ENCODE assay signal across 8 mouse cellular contexts in the genomic region with DNA sequence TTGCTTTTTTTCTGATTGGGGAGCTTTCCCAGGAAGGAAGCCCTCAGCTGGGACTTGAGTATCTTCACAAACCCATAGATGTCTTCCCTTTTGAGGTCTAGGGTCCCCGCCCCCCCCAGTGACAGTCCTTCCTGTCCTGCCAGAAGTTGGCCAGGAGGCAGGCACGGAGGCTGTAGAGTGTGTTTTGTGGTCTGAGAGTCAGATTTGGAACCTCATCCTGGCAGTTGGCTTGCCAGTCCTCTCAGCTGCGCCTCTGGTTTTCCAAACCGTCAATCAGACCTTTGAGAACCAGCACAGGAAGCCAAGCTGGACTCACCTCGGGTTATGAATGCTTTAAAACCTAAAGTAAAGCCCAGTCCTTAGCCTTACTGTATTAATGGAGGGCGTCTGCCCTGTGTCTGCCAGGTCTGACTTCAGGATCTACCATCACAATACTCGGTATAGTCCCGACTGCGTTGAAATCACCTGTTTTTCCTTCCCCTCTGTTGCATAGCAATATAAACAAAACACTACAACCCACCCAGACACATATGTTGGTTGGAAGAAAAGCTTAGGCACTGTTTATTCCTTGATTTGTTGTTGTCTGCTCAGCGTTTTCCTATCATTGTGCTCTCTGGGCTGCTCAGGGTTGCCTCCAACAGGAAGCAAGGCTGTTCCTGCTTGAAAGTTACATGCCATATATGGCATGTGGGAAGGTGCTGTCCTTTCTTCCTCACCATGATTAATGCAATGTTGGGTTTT. TPM values are rescaled to one million over a fixed set of nuclear protein-coding genes. Genes with fewer than 3 reads are reported as not detected.
A peak's percentile ranks its signal among the peaks of the same experiment; 100 is the strongest.
DNase-seq lines count a peak whose midpoint lies in the region; ATAC-seq and TF ChIP-seq lines count a peak whose summit lies in the region.
"Had no signal": no experiment of that assay in that cellular context is flagged by ENCODE, and none has a peak within 500 bp of the region (broad histone marks: within the 10 kb centered on the region; RNA-seq: fewer than 3 reads in every experiment).

No protein-coding gene starts in this region.

- no peaks in the 10 kb centered on the region for H3K9me3 ChIP-seq in heart, embryonic 16.5 days (replicated peaks; ENCODE audit: control insufficient read depth, low read length)
- no peaks in the 10 kb centered on the region for H3K9me3 ChIP-seq in hindbrain, embryonic 11.5 days (ENCODE audit: control insufficient read depth, low read length)
- H3K9me3 ChIP-seq: limb, embryonic 12.5 days had no signal

- 16% methylated on average over 10 of the region's 10 CpGs for WGBS in spleen, adult 2 months
- WGBS in heart, embryonic 16.5 days: 54% methylated on average over 10 of the region's 10 CpGs
- WGBS in lung, adult 2 months: 15% methylated on average over 10 of the region's 10 CpGs
- WGBS in hindbrain, embryonic 11.5 days: 83% methylated on average over 10 of the region's 10 CpGs

- H3K9ac ChIP-seq in heart, embryonic 16.5 days (ENCODE audit: low read length): 0 out of 2 replicates have a peak overlapping the region, but pooled peaks have one; percentile 33
- H3K9ac ChIP-seq in hindbrain, embryonic 11.5 days (ENCODE audit: low read depth, low read length): no peak overlapping the region
- H3K9ac ChIP-seq: limb, embryonic 12.5 days had no signal

- TF ChIP-seq POLR2A in spleen, adult 2 months (IDR thresholded peaks at IDR 0.05; ENCODE audit: low read depth, low read length): no peak
- no peak for TF ChIP-seq POLR2A in lung, adult 2 months (IDR thresholded peaks at IDR 0.05; ENCODE audit: borderline replicate concordance, extremely low read depth, low read depth, low read length)

- H3K4me1 ChIP-seq in spleen, adult 2 months (ENCODE audit: control insufficient read depth, insufficient read depth, insufficient read length): peaks cover 20% of the 10 kb centered on the region; the same call in 1 of the 2 replicates
- H3K4me1 ChIP-seq in heart, embryonic 16.5 days (ENCODE audit: control insufficient read depth, insufficient read depth, low read length): peaks cover 46% of the 10 kb centered on the region
- H3K4me1 ChIP-seq in lung, adult 2 months (ENCODE audit: control insufficient read depth, insufficient read depth, low read length): peaks cover 29% of the 10 kb centered on the region
- H3K4me1 ChIP-seq in hindbrain, embryonic 11.5 days (replicated peaks; ENCODE audit: control insufficient read depth, insufficient read depth, low read length): peaks cover 1% of the 10 kb centered on the region; the same call in 1 of the 2 replicates

- ATAC-seq in heart, embryonic 16.5 days (replicated peaks; ENCODE audit: extremely low read depth, insufficient read depth, low FRiP score): no peak
- ATAC-seq in hindbrain, embryonic 11.5 days (ENCODE audit: low FRiP score): no peak

- H3K27ac ChIP-seq in spleen, adult 2 months (ENCODE audit: insufficient read depth, low read length): peak overlapping the region; percentile 30; the same call in 1 of the 2 replicates
- peak overlapping the region; percentile 83 for H3K27ac ChIP-seq in heart, embryonic 16.5 days (ENCODE audit: low read length)
- no peak overlapping the region for H3K27ac ChIP-seq in hindbrain, embryonic 11.5 days (ENCODE audit: low read depth, low read length)
- H3K27ac ChIP-seq: limb, embryonic 12.5 days had no signal

- peak overlapping the region; percentile 18 for H3K4me2 ChIP-seq in heart, embryonic 16.5 days (ENCODE audit: low read depth, low read length)
- H3K4me2 ChIP-seq in hindbrain, embryonic 11.5 days (replicated peaks; ENCODE audit: low read depth, low read length): no peak overlapping the region
- H3K4me2 ChIP-seq: limb, embryonic 12.5 days had no signal

- DNase-seq in spleen, adult 2 months (ENCODE audit: low read depth in 1 of 2, low spot score in 2 of 2): no peak
- no peak for DNase-seq in spleen, postnatal 4 days (ENCODE audit: low spot score in 2 of 2)
- peak; percentile 50 for DNase-seq in lung, adult 2 months
- peak; percentile 59 for DNase-seq in thymus, postnatal 4 days
- no peak for DNase-seq in hindbrain, embryonic 11.5 days (ENCODE audit: low spot score)
- DNase-seq in MN1 (ENCODE audit: low spot score): no peak

- no peak overlapping the region for H3K4me3 ChIP-seq in spleen, adult 2 months (ENCODE audit: extremely low read depth, insufficient read depth, insufficient read length)
- no peak overlapping the region for H3K4me3 ChIP-seq in heart, embryonic 16.5 days (ENCODE audit: low read length)
- H3K4me3 ChIP-seq in lung, adult 2 months (replicated peaks; ENCODE audit: extremely low read depth, low read depth, low read length): peak overlapping the region; percentile 11
- no peak overlapping the region for H3K4me3 ChIP-seq in hindbrain, embryonic 11.5 days (ENCODE audit: low read depth, low read length)
- H3K4me3 ChIP-seq: limb, embryonic 12.5 days had no signal

- no peak for TF ChIP-seq CTCF in spleen, adult 2 months (IDR thresholded peaks at IDR 0.05; ENCODE audit: extremely low read depth, insufficient read depth, insufficient read length, insufficient replicate concordance)
- no peak for TF ChIP-seq CTCF in lung, adult 2 months (IDR thresholded peaks at IDR 0.05; ENCODE audit: insufficient read depth, low read length)

- H3K36me3 ChIP-seq in spleen, adult 2 months (ENCODE audit: control insufficient read depth, insufficient read depth, low read length): no peaks in the 10 kb centered on the region
- H3K36me3 ChIP-seq in heart, embryonic 16.5 days (ENCODE audit: control insufficient read depth, insufficient read depth): no peaks in the 10 kb centered on the region
- H3K36me3 ChIP-seq in hindbrain, embryonic 11.5 days (ENCODE audit: control insufficient read depth, insufficient read depth, low read length): no peaks in the 10 kb centered on the region
- H3K36me3 ChIP-seq: limb, embryonic 12.5 days had no signal

- no peaks in the 10 kb centered on the region for H3K27me3 ChIP-seq in spleen, adult 2 months (ENCODE audit: control insufficient read depth, insufficient read depth, low read length)
- no peaks in the 10 kb centered on the region for H3K27me3 ChIP-seq in heart, embryonic 16.5 days (ENCODE audit: control insufficient read depth, insufficient read depth, low read length)
- peaks cover 4% of the 10 kb centered on the region; the same call in 1 of the 2 replicates for H3K27me3 ChIP-seq in hindbrain, embryonic 11.5 days (ENCODE audit: control insufficient read depth, insufficient read depth, low read length)

RNA-seq across cellular contexts. Expression of a gene that starts 4.0 kb away (rescaled TPM):
- 1.5 TPM in 2 replicates for polyA plus RNA-seq in spleen, adult 2 months (2012; rRNA removed)
- 27.8 and 27.9 TPM in 2 replicates for polyA plus RNA-seq in heart, embryonic 16.5 days (2015; fragmentation: Nextera tagmentation; extraction: Ambion mirVana)
- 20.0 and 34.7 TPM in 2 replicates for polyA plus RNA-seq in lung, adult 2 months (2012; rRNA removed)
- 9.5 and 9.7 TPM in 2 replicates for polyA plus RNA-seq in hindbrain, embryonic 11.5 days (2014; fragmentation: Nextera tagmentation; extraction: Ambion mirVana)

RNA-seq across cellular contexts. Expression of a gene that starts 44.2 kb away (rescaled TPM):
- polyA plus RNA-seq in spleen, adult 2 months (2012; rRNA removed): not detected in 2 replicates
- 0.11 TPM in 1 of 2 replicates, not detected in the other for polyA plus RNA-seq in heart, embryonic 16.5 days (2015; fragmentation: Nextera tagmentation; extraction: Ambion mirVana)
- polyA plus RNA-seq in lung, adult 2 months (2012; rRNA removed): 0.38 and 1.5 TPM in 2 replicates
- polyA plus RNA-seq in hindbrain, embryonic 11.5 days (2014; fragmentation: Nextera tagmentation; extraction: Ambion mirVana): 0.18 and 0.23 TPM in 2 replicates

Comparison
In these comparisons a context has a peak if more than half of its experiments do, and no peak if none do; other contexts are left out.
1. DNase-seq: peak in lung, adult 2 months (single experiment) and thymus, postnatal 4 days (single experiment); none in spleen, adult 2 months (0 of 2), spleen, postnatal 4 days (0 of 2), hindbrain, embryonic 11.5 days (single experiment) and MN1 (single experiment).